Mouse (Mus musculus) erythroblast, embryonic 14.5 days (primary cell): ENCODE measurements around the gene Myh3. TPM values are rescaled to one million over a fixed set of nuclear protein-coding genes. Genes with fewer than 3 reads are reported as not detected.

ENCODE experiments used
- H3K27me3 ChIP-seq: 2 replicates; pipeline ENCODE4 v1.6.1; 2012; ENCODE audit warnings: inconsistent platforms; ENCODE audit not compliant: control insufficient read depth
- H3K36me3 ChIP-seq: 2 replicates; pipeline ENCODE4 v1.6.1; 2012; ENCODE audit warnings: mild to moderate bottlenecking, inconsistent platforms; ENCODE audit not compliant: control insufficient read depth
- H3K4me1 ChIP-seq: 2 replicates; pipeline ENCODE4 v1.6.1; 2012; ENCODE audit warnings: inconsistent platforms; ENCODE audit not compliant: control insufficient read depth
- H3K4me3 ChIP-seq: replicated peaks from 2 replicates; pipeline ENCODE3; 2012; ENCODE audit warnings: moderate library complexity, mild to moderate bottlenecking, inconsistent platforms
- H3K9me3 ChIP-seq: 2 replicates; pipeline ENCODE4 v1.6.1; 2012; ENCODE audit warnings: low read length, inconsistent platforms, mixed read lengths; ENCODE audit not compliant: control insufficient read depth
- GATA1 ChIP-seq: IDR thresholded peaks from 2 replicates; pipeline ENCODE4 v1.6.1; 2012; ENCODE audit warnings: low read length, inconsistent platforms, mixed read lengths
- TAL1 ChIP-seq: IDR thresholded peaks from 3 replicates; pipeline ENCODE4 v1.6.1; 2012; ENCODE audit warnings: low read length, inconsistent platforms, mixed read lengths
- polyA plus RNA-seq: library from polyadenylated mRNA; stranded (reverse); fragments of >175 nt; gene quantifications from 2 replicates; pipeline ENCODE4 v1.2.3, GENCODE M21; 2012

Gene Myh3
- polyA plus RNA-seq, 1 experiment = not detected

DNA sequence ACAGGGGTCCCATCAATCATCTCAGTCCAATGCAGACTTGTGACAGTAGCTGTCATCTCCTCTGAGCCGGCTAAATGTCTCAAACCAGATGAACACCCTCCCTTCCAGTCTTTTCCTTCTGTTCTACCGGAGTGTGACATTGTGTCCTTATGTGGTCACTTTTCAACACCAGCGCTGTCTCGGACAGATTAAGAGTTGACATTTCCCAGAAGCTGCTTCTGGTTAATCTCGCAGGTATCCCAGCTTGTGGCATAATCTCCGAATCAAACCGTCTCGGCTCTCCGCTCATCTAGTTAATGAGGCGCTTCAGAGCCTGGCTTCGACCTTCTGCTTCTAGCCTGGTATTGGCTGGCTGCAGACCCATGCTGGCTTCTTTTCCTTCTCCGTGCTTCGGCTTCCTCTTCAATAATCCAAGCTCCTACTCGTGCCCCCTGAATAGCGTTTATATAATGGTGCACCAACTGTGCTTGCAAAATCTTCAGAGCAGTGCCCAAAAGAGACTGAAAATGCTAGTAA is 5.4 kb upstream of the Myh3 start:
- TF ChIP-seq GATA1 (no peak), TAL1 (no peak)
- H3K36me3 ChIP-seq = no peaks in the 10 kb centered on the region

GRCm38 (mm10) chr11:67075036-67075435 is 3.1 kb upstream of the Myh3 start:
- Histone ChIP-seq H3K4me1 (no peaks in the 10 kb centered on the region), H3K27me3 (peaks cover 2% of the 10 kb centered on the region; the same call in 1 of the 2 replicates), H3K36me3 (no peaks in the 10 kb centered on the region), H3K9me3 (no peaks in the 10 kb centered on the region), H3K4me3 (no peak overlapping the region)
- TF ChIP-seq TAL1 (no peak), GATA1 (no peak)

More for the DNA sequence above, 5.4 kb upstream of the Myh3 start:
- no peaks in the 10 kb centered on the region for H3K27me3 ChIP-seq
- H3K9me3 ChIP-seq = no peaks in the 10 kb centered on the region
- no peaks in the 10 kb centered on the region for H3K4me1 ChIP-seq
- H3K4me3 ChIP-seq = no peak overlapping the region

GRCm38 (mm10) chr11:67076781-67077180 is 1.3 kb upstream of the Myh3 start:
- Histone ChIP-seq H3K4me1 (no peaks in the 10 kb centered on the region), H3K27me3 (peaks cover 2% of the 10 kb centered on the region; the same call in 1 of the 2 replicates), H3K4me3 (no peak overlapping the region), H3K36me3 (no peaks in the 10 kb centered on the region), H3K9me3 (no peaks in the 10 kb centered on the region)
- TF ChIP-seq GATA1 (no peak), TAL1 (no peak)

- Histone ChIP-seq H3K9me3 (no peaks in the 10 kb centered on the region), H3K27me3 (peaks cover 5% of the 10 kb centered on the region; the same call in 1 of the 2 replicates), H3K4me1 (no peaks in the 10 kb centered on the region), H3K36me3 (no peaks in the 10 kb centered on the region), H3K4me3 (no peak overlapping the region)
- TF ChIP-seq TAL1 (no peak), GATA1 (no peak)
Measured at GRCm38 (mm10) chr11:67077435-67077834, 665 bp upstream of the Myh3 start.

- no peak overlapping the region for H3K4me3 ChIP-seq
- no peak for TF ChIP-seq TAL1
- TF ChIP-seq GATA1 = no peak
- H3K4me1 ChIP-seq = no peaks in the 10 kb centered on the region
- H3K27me3 ChIP-seq = peaks cover 17% of the 10 kb centered on the region
- no peaks in the 10 kb centered on the region for H3K9me3 ChIP-seq
- no peaks in the 10 kb centered on the region for H3K36me3 ChIP-seq
Measured at GRCm38 (mm10) chr11:67078888-67079287, 788 bp downstream of the Myh3 start.

DNA sequence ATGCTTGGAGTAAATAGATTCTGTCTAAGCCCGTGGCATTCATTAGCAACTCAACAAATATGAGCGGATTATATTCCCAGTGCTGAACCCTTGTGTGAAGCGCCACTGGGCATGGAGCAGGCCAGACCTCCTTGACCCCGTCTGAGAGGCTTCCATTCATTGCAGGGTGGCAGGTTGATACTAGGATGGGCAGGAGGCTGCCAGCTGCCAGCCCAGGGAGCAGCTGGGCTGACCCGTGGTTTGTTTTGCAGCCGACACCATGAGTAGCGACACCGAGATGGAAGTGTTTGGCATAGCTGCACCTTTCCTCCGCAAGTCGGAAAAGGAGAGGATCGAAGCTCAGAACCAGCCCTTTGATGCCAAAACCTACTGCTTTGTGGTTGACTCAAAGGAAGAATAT is 1.6 kb downstream of the Myh3 start:
- no peaks in the 10 kb centered on the region for H3K36me3 ChIP-seq
- no peak overlapping the region for H3K4me3 ChIP-seq
- H3K27me3 ChIP-seq = peaks cover 26% of the 10 kb centered on the region
- no peak for TF ChIP-seq GATA1
- no peak for TF ChIP-seq TAL1
- H3K4me1 ChIP-seq = no peaks in the 10 kb centered on the region
- H3K9me3 ChIP-seq = no peaks in the 10 kb centered on the region

DNA sequence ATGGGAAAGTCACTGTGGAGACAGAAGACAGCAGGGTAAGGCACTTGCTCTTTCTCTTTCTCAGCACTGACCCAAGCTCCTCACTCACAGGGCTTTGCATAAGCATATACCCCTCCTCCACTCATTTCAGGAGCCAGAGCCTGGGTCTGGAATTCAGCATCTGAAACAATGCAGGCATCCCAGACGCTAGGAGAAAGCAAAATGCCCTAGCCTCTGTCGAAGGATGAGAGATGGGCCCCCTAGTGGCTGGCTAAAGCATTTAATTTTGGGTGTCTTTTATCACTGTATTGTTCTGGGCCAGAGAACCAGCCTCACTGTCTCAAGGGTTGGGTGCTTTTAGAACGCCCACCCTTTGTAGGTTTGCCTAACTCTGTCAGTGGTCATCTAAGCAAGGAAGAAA is 2.1 kb downstream of the Myh3 start:
- H3K4me3 ChIP-seq = no peak overlapping the region
- H3K4me1 ChIP-seq = no peaks in the 10 kb centered on the region
- H3K27me3 ChIP-seq = peaks cover 30% of the 10 kb centered on the region
- H3K9me3 ChIP-seq = no peaks in the 10 kb centered on the region
- TF ChIP-seq GATA1 = no peak
- TF ChIP-seq TAL1 = no peak
- H3K36me3 ChIP-seq = no peaks in the 10 kb centered on the region

DNA sequence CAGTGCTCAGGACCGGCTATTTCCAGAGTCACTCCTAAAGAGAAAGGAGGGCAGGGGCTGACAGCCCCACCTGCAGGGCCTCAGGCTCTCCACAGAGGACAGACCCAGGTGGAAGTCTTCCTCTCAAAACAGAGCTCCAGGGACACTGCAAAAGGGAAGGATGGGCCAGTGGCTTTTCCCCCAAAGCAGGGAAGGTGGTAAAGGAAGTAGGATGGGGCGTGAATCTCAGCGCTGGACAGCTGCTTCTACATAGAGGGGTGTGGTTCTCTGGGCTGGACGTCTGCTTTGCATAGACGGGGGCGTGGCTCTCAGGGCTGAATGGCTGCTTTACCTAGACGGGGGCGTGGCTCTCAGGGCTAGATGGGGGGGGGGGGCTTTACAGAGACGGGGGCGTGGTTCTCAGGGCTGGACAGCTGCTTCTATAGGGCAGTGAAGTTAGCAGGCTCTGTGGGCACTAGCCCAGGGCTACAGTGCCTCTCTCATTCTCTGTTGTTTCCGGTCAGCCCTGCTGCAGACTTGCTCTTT is 3.1 kb downstream of the Myh3 start:
- peaks cover 31% of the 10 kb centered on the region for H3K27me3 ChIP-seq

DNA sequence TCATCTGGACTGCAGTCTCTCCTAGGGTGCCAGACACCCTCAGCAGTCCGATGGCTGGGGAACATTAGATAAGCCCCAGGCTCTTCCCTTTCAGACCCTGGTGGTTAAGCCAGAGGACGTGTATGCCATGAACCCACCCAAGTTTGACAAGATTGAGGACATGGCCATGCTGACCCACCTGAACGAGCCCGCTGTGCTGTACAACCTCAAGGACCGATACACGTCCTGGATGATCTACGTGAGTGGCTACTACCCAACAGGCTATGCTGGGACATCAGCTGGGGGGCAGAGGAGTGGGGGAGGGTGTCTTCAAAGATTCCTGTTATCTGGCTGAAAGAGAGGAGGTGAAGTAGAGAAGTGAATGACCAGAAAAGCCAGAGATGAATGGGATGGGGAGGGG is 4.1 kb downstream of the Myh3 start:
- no peaks in the 10 kb centered on the region for H3K9me3 ChIP-seq
- H3K27me3 ChIP-seq = peaks cover 31% of the 10 kb centered on the region
- H3K4me3 ChIP-seq = no peak overlapping the region
- no peak for TF ChIP-seq TAL1
- no peak for TF ChIP-seq GATA1
- H3K36me3 ChIP-seq = no peaks in the 10 kb centered on the region
- H3K4me1 ChIP-seq = no peaks in the 10 kb centered on the region

More for the DNA sequence above, 3.1 kb downstream of the Myh3 start:
- H3K4me1 ChIP-seq = no peaks in the 10 kb centered on the region
- H3K36me3 ChIP-seq = no peaks in the 10 kb centered on the region
- no peak overlapping the region for H3K4me3 ChIP-seq
- no peaks in the 10 kb centered on the region for H3K9me3 ChIP-seq
- no peak for TF ChIP-seq TAL1
- no peak for TF ChIP-seq GATA1

- no peak for TF ChIP-seq GATA1
- TF ChIP-seq TAL1 = no peak
- H3K36me3 ChIP-seq = no peaks in the 10 kb centered on the region
- H3K4me3 ChIP-seq = no peak overlapping the region
- no peaks in the 10 kb centered on the region for H3K9me3 ChIP-seq
- no peaks in the 10 kb centered on the region for H3K4me1 ChIP-seq
- H3K27me3 ChIP-seq = peaks cover 31% of the 10 kb centered on the region
Measured at GRCm38 (mm10) chr11:67082793-67083192, 4.7 kb downstream of the Myh3 start.
